Mouse (Mus musculus): ENCODE measurements around the gene Caprin1.

The Caprin1 gene

DNA sequence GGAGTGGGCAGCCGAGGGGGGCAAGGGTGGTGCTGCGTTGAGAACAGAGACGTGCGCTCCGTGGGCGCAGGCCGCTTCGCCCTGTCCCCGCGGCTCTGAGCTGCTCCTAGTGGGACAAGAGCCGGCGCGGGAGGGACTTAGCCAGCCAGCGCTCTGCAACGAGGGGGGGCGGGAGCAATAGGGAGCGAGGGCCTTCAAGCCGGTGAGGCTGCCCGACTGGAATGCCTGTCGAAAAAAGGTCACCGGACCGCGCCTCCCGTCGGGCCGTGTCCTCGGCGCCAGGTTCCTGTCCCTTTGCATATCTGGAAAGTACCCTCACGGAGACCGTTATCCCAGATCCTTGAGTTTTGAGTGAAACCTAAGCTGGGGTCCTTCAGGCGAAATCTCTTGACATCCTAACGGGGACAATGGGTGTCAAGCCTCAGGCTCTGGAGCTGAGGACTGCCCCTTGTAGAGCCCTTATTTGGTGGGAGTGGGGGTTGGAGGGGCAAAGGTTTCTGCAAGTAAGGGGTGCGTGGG, at the start of gene Caprin1:
Gene Caprin1, minus strand, starts transcription at position 159 of the 519 bp plus-strand sequence.
- in situ Hi-C loops (cut with MboI; ENCODE audit: unreplicated experiment in 2 of 2) = loop anchor here (5.0 to 25.0 kb wide), 2 partner anchors 35 to 1735 kb away; partner anchors contain the start of gene Nat10 (in 1 of the 2)

GRCm38 (mm10) chr2:103846875-103847274, 49.4 kb upstream of the Caprin1 start:
- in situ Hi-C loops (cut with MboI; ENCODE audit: unreplicated experiment in 2 of 2) = loop anchor here (10.0 kb wide), 2 partner anchors 102 to 132 kb away; no protein-coding TSS in a partner anchor

- in situ Hi-C loops (cut with MboI; ENCODE audit: unreplicated experiment in 2 of 2) = loop anchor here (10.0 kb wide), 2 partner anchors 101 to 131 kb away; no protein-coding TSS in a partner anchor
Observed at GRCm38 (mm10) chr2:103846271-103846670, 48.8 kb upstream of the Caprin1 start.

- in situ Hi-C loops (cut with MboI; ENCODE audit: unreplicated experiment in 2 of 2) = loop anchor here (10.0 kb wide), 2 partner anchors 99 to 129 kb away; no protein-coding TSS in a partner anchor
Observed at GRCm38 (mm10) chr2:103844016-103844415, 46.6 kb upstream of the Caprin1 start.

GRCm38 (mm10) chr2:103843321-103843720, 45.9 kb upstream of the Caprin1 start:
- in situ Hi-C loops (cut with MboI; ENCODE audit: unreplicated experiment in 2 of 2) = loop anchor here (10.0 kb wide), 2 partner anchors 99 to 129 kb away; no protein-coding TSS in a partner anchor

DNA sequence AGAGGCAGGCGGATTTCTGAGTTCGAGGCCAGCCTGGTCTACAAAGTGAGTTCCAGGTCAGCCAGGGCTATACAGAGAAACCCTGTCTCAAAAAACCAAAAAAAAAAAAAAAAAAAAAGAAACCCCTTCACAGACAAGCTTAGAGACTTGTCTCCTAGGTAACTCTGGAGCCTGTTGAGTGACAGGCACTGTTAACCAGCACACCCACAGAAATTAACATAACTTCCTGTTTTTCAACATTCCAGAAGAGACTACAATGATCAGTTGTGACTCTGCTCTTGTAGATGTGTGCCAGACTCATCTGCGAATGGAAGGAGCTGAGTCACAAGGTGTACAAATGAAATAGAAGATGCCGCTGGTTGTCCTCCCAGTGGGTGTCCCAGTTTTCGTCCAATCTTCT, 44.9 kb upstream of the Caprin1 start:
- in situ Hi-C loops (cut with MboI; ENCODE audit: unreplicated experiment in 2 of 2) = loop anchor here (10.0 kb wide), 2 partner anchors 97 to 127 kb away; no protein-coding TSS in a partner anchor

DNA sequence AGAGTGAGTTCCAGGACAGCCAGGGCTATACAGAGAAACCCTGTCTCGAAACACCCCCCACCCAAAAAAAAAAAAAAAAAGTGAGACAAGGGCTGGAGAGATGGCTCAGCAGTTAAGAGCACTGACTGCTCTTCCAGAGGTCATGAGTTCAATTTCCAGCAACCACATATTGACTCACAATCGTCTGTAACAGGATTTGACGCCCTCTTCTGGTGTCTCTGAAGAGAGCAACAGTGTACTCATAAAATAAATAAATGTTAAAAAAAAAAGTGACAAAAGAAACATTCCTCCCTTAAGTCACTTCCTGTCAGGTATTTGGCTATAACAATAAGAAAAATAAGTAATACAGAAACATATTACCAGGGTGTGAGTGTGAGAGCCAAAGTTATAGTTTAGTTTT, 41.0 kb upstream of the Caprin1 start:
- in situ Hi-C loops (cut with MboI; ENCODE audit: unreplicated experiment in 2 of 2) = no loop called here

DNA sequence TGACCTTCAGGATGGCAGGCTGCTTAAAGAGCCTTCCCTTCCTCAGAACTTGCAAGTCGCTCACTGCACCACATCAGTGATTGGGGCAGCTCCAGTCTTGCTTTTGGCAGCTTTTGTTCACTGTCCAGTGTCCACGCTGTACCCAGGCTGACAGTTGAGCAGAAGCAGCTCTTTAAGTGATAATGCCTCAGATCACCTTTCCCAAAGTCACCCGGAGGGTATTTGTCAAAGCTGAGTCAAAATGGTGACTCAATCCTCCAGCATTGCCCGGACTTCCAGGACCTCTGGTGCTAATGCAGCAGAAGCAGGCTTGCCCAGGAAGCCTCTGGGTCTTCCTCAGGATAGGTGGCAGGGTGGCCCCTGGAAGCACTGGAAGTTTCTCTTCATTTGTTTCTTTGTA, 39.7 kb upstream of the Caprin1 start:
- in situ Hi-C loops (cut with MboI; ENCODE audit: unreplicated experiment in 2 of 2) = no loop called here

DNA sequence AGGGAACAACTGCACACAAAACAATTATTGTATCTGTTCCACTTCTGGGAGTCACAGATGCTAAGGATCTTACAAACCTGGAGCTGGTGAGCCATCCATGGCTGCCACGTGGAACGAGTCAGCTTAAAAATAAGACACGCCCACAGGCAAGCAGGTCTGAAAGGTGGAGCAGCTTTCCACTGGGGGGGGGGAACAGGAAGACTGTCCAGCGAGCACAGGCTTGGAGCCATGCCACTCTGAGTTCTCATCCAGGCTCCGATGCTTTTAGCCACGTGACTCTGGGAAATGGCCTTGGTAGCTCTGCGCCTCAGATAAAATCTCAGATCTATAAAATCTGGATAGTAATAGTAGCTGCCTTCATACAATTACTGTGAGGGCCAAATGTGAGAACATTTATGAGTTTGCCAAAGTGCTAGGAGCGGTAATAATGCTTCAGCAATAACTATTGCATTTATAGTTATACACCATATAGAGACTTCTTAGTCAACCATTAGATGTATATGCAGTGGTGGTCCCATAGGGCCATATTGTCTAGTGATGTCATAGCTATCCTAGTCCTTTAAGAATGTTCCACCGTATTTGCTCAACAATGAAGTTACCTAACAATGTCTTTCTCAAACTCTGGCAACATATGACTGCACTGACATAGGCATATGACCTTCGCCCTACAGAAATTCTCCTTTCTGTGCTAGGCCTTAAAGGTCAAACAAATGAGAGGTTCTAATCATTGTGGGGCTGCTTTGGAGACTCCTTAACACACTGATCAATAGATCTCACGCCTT, 38.4 kb upstream of the Caprin1 start:
- in situ Hi-C loops (cut with MboI; ENCODE audit: unreplicated experiment in 2 of 2) = no loop called here

- in situ Hi-C loops (cut with MboI; ENCODE audit: unreplicated experiment in 2 of 2) = no loop called here
Observed at GRCm38 (mm10) chr2:103833816-103834445, 36.5 kb upstream of the Caprin1 start.

DNA sequence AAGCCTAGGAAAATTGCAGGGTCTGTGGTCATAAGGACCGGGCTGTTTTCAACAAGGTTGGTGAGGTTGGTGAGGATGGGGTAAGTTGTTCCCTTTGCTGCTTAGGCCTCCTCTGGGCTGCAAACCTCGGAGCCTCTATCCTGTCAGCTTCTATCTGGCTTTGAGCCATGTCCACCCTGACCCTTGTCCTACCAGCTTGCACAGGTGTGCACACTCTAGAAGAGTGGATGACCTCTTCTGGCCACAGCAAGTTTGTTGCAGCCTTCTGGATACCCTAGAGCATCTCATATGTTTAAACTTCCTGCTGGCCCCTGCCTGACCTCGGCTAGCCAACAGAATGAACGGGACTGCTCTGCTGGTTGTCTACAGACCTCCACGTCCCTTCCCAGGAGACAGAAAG, 35.5 kb upstream of the Caprin1 start:
- in situ Hi-C loops (cut with MboI; ENCODE audit: unreplicated experiment in 2 of 2) = no loop called here

- in situ Hi-C loops (cut with MboI; ENCODE audit: unreplicated experiment in 2 of 2) = no loop called here
Observed at GRCm38 (mm10) chr2:103828900-103829299, 31.5 kb upstream of the Caprin1 start.

GRCm38 (mm10) chr2:103824916-103825315, 27.5 kb upstream of the Caprin1 start:
- in situ Hi-C loops (cut with MboI; ENCODE audit: unreplicated experiment in 2 of 2) = no loop called here

- in situ Hi-C loops (cut with MboI; ENCODE audit: unreplicated experiment in 2 of 2) = no loop called here
Observed at GRCm38 (mm10) chr2:103822560-103822959, 25.1 kb upstream of the Caprin1 start.

DNA sequence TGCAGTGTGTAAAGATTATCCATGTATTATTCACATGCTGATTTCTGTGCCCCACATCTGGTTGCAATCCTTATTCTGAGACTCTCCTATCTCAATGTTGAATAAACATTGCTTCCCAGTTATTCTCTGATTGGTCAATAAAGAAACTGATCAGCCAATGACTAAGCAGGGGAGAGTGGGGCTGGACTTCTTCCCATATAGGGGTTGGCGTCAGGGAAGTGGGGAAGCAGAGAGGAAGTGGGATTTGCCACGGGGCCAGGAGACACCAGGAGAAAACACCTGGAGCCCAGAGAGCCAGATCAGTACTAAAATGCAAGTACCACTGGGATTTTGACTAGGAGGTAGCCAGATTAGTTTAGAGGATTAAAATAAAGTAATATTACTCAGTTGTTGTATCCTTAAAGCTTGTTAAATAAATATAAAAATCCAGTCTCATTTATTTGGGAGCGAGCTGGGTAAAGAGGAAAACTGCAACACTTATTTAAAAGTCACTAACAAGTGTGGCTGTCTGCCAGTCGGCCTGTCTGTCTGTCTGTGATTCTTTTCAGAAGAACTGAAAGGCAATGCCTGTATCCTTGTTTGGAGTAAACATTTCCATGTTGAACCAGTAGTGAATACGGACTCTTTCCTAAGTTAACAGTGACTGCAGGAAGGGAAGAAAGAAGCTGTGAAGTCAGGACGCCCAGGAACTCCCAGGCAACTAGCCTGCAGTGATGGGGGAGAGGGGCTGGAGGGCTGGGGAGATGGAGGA, 19.9 kb upstream of the Caprin1 start:
- in situ Hi-C loops (cut with MboI; ENCODE audit: unreplicated experiment in 2 of 2) = no loop called here

GRCm38 (mm10) chr2:103815976-103816375, 18.5 kb upstream of the Caprin1 start:
- in situ Hi-C loops (cut with MboI; ENCODE audit: unreplicated experiment in 2 of 2) = no loop called here

GRCm38 (mm10) chr2:103811465-103812191, 14.2 kb upstream of the Caprin1 start:
- in situ Hi-C loops (cut with MboI; ENCODE audit: unreplicated experiment in 2 of 2) = no loop called here

DNA sequence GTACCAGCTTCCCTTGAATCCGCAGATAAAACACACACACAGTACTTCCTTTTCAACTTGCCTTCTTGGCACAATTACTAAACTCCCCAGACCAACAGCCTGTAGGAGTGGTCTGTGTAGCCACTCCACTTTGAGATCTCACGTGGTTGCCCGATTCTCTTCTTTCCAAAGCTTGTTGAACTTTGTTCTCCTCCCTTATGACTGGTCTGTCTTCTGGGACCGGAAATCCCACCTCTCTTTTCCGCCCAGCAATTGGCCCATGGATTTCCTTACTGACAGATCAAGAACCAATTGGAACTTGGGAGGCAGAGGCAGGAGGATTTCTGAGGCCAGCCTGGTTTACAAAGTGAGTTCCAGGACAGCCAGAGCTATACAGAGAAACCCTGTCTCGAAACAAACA, 13.0 kb upstream of the Caprin1 start:
- in situ Hi-C loops (cut with MboI; ENCODE audit: unreplicated experiment in 2 of 2) = no loop called here

GRCm38 (mm10) chr2:103808466-103808865, 11.0 kb upstream of the Caprin1 start:
- in situ Hi-C loops (cut with MboI; ENCODE audit: unreplicated experiment in 2 of 2) = no loop called here

Measured in v-Abl transformed pro-B cells (cell line).